Mouse (Mus musculus): Measurements from ENCODE around the gene Acsl5.

Gene Acsl5

GRCm38 (mm10) chr19:55251383-55252124, at the start of gene Acsl5:
Gene Acsl5, plus strand, starts transcription at chr19:55251938.
- DNase-seq (ENCODE audit: low spot score in 2 of 2), result no peak

DNA sequence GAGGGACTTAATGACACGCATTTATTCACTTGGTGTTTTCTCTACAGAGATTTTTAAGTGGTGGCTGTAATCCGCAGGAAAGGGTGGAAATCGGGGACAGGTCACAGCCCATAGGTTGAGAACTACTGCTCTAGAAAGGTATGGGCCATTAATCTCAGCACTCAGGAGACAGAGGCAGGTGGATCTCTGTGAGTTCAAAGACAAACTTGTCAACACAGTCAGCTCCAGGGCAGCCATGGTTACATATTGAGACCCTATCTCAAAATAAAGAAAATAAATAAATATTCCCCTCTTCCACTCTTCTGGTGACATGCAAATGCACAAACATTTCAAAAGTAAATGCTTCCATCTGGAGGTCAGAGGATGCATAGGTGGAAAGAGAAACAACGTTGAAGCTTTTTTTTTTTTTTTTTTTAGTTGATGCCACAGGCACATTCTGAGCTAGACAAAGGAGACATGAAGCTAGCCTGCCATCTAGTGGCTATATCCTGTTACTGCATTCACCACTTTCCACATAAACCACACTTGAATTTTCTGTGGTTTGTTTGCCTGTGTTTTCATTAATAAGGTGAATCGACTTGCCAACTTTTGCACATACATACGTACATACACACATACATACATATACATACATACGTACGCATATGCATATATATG, 45.1 kb upstream of the Acsl5 start:
- peak in 1 of 2 experiments; percentile 42 for DNase-seq (ENCODE audit: low spot score in 2 of 2)

DNA sequence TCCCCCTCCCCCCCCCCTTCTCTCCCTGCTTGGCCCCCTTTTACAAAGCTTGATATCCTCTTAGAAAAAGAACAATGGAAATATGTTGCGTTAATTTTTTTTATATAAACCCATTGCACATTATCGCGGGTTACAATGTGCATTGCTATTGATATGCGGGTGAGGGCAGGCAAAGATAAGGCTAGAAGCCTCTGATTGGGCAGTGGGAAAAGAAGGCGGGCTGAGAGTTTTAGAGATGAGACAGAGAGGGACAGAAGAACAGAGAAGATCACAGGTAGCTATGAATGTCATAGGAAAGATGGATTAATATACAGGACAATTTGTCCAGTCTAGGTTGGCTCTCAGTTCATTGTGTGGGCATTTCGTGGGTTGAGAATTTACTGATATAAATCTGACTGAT, 44.5 kb upstream of the Acsl5 start:
- no peak for DNase-seq (ENCODE audit: low spot score in 2 of 2)

- DNase-seq (ENCODE audit: low spot score in 2 of 2), result no peak
These were observed 43.8 kb upstream of the Acsl5 start for GRCm38 (mm10) chr19:55207746-55208538.

DNA sequence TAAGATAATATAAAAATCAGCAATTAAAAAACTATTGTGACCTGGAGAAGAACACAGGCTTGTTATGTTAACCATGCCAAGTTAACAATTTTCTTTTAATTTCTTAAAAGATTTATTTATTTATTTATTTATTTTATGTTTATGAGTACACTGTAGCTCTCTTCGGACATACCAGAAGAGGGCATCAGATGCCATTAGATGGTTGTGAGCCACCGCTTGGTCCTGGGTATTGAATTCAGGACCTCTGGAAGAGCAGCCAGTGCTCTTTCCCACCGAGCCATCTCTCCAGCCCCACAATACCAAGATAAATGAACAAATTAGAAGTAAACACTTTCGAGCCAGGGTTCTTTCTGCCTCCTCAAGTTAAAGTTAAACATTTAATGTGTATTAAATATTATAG, 43.1 kb upstream of the Acsl5 start:
- no peak for DNase-seq (ENCODE audit: low spot score in 2 of 2)

DNA sequence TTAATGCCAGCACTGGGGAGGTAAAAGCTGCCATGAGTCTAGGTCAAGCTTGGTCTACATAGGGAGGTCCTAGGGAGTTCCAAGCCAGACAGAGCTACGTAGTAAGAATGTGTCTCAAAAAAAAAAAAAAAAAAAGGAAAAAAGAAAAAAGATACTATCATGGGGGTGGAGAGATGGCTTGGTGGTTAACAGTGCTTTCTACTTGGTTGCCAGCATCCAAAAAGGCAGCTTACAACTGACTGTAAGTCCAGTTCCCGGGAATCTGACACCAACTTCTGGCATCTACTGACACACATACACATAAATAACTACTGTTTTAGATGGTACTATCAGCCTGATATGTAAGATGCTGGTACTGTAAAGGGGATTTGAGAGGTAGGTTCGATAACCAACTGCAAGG, 42.7 kb upstream of the Acsl5 start:
- no peak for DNase-seq (ENCODE audit: low spot score in 2 of 2)

DNA sequence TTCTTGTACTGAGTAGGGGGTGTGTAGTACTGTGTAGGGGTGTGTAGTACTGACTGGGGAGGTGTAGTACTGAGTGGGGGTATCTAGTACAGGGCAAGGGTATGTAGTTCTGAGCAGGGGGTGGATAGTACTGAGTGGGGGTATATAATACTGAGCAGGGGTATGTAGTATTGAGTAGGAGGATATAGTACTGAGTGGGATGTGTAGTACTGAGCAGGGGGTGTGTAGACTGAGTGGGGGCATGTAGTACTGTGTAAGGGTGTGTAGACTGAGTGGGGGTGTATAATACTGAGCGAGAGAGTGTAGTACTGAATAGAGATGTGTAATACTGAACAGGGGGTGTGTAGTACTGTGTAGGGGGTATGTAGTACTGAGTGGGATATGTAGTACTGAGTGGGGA, 40.0 kb upstream of the Acsl5 start:
- DNase-seq (ENCODE audit: low spot score in 2 of 2), result no peak

- DNase-seq (ENCODE audit: low spot score in 2 of 2), result no peak
These were observed 38.0 kb upstream of the Acsl5 start for GRCm38 (mm10) chr19:55213617-55214340.

- DNase-seq (ENCODE audit: low spot score in 2 of 2), result no peak
These were observed 34.9 kb upstream of the Acsl5 start for GRCm38 (mm10) chr19:55216876-55217275.

DNA sequence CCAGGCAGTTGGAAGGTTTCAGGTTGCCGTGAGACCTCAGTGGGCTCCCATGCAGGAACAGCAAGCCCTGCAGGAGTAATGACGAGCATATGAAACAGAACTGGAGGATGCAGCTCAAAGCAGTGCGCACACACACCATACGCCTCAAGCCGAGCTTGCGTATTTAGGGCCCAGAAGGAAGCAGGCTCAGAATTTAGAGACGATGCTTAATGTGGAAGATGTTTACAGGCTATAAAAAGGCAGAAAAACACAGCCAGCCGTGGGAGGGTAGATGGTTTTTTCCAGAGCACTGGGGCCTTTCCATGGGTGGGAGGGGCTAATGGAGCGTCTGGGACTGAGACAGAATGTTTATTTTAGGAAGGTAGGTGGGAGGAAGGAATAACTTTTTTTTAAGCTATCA, 34.4 kb upstream of the Acsl5 start:
- peak; percentile 21 to 43 for DNase-seq (ENCODE audit: low spot score in 2 of 2)

DNA sequence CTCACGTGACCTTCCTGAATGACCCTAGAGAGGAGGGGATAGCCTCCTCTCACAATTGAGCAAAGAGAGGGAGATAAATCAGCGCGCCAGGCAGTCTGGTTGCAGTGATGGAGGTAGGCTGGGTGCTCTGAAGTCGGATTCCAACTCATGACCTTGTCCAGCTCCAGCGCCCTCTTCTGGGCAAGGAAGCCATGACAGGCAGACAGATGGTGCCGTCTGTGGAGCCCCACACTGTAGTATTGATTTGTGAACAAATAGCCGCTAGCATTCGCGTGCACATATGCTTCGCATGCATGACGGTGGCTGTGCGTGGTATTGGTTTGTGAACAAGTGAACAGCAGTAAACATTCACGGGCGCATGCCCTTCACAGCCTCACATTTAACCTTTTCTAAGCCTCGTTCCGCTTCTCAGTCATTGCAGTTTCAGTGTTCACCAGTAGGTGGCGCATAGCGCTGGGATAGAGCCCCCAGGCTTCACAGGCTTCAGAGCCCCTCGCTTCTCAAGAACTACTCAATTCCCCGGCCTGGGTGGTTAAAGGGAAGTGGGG, 33.5 kb upstream of the Acsl5 start:
- peak; percentile 87 to 92 for DNase-seq (ENCODE audit: low spot score in 2 of 2)

GRCm38 (mm10) chr19:55218741-55219221, 33.0 kb upstream of the Acsl5 start:
- no peak for DNase-seq (ENCODE audit: low spot score in 2 of 2)

DNA sequence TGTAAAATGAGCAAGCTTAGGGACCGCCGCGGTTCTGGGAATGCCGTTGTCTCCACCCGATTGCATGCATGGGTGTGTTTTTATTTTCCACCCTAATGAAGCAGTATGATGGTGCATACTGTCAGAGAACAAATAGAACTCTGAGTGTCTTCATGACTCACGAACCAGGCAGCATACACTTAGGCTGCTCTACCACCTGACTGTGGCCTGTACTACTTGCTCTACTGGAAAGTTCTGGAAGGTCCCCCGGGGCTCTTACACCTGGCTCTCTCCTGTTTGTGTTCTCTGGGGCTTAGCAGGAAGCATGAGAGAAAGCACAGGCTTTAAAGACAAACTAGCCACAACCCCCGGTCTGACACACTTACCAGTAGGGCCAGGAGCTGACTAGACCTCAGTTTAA, 32.4 kb upstream of the Acsl5 start:
- no peak for DNase-seq (ENCODE audit: low spot score in 2 of 2)

- no peak for DNase-seq (ENCODE audit: low spot score in 2 of 2)
These were observed 30.5 kb upstream of the Acsl5 start for GRCm38 (mm10) chr19:55221208-55221607.

DNA sequence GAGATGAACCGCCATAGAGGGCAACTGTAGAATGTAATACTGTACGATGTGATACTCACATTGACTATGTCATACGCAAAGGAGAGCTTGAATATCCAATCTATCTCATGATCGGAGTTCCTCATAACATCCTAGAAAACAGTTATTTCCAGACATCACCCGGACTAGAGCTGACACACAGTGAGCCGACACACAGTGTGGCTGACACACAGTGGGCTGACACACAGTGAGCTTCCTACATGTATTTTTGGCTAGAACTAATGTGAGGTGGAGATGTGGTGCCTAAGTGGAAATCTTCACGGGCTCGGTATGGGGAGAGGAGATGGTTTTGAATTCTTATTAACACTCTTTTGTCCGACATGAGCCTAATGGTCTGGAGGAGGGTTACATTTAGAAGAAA, 29.5 kb upstream of the Acsl5 start:
- no peak for DNase-seq (ENCODE audit: low spot score in 2 of 2)

DNA sequence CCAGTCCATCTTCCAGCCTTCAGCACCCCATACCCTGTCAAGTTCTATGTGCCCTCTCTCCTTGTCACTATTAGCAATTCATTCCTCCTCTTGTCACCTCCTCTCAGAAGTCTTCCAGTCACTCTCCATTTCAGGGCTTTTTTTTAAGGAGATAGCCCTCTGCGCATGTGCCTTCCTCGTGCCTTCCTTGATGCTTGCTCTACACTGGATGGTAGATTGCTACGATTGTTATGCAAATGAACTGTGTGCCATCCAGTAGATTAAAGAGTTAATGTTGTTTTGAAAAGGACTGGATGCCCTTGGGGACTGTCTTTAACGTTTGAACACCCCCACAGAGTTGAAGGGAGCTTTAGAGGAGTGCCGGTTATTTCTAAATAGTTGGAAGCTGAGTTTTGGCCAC, 25.1 kb upstream of the Acsl5 start:
- DNase-seq (ENCODE audit: low spot score in 2 of 2), result no peak

DNA sequence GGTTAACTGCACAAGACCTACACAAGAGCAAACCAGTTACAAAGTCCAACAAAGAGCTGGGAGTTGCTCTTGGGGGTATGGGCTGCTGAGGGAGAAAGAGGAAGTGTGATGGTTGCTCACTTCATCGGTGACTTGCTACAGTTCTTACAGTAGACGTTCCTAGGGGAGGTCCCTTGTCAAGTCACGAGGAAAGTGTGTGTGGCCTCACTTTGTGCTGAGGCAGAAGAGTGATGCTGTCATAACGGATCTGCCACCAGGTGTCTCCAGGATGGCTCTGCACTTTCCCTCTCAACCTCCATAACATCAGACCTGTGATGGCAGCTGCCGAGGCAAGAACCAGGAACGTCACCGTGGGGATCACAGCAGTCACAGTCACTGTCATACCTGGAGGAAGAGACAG, 24.6 kb upstream of the Acsl5 start:
- no peak for DNase-seq (ENCODE audit: low spot score in 2 of 2)

GRCm38 (mm10) chr19:55231081-55231480, 20.7 kb upstream of the Acsl5 start:
- no peak for DNase-seq (ENCODE audit: low spot score in 2 of 2)

DNA sequence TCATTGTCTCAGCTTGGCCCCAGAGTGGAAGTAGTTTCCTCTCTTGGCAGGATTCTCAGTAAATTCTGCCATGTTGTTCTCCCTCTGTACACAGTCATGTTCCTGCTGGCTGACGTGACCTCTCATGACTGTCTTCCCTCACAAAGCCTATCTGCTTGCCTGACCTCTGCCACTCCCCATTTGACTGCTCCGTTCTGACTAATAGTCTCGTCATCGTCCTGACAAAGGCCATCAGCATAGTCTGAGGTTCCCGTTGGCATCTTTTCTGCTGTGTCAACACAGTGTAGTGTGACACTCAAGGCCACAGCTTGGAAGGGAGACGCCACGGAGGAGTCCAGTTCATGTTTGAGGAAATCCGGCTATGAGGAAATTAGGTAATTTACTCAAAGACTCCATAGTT, 19.6 kb upstream of the Acsl5 start:
- DNase-seq (ENCODE audit: low spot score in 2 of 2), result no peak

- DNase-seq (ENCODE audit: low spot score in 2 of 2), result no peak
These were observed 15.7 kb upstream of the Acsl5 start for GRCm38 (mm10) chr19:55236026-55236425.

DNA sequence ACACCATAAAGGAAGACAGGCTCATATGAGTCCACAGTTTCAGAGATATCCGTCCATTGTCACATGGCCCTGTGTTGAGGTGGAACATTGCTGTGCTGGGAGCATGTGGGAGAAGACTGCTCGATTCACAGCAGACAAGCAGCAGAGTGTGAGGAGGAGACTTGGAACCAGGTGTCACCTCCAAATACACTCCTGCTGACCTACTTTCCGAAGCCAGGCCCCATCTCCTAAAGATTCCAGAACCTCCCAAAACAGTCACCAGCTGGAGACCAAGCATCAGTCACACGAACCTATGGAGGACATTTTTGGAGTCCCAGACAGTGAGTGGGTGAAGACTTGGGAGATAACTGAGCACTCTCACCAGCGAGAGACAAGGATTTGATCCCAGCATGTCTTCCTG, 15.2 kb upstream of the Acsl5 start:
- DNase-seq (ENCODE audit: low spot score in 2 of 2), result no peak

Measured in frontal cortex, postnatal 25 days (tissue).